Mouse (Mus musculus): Measurements from ENCODE around the gene Gm43720. TPM values are rescaled to one million over a fixed set of nuclear protein-coding genes. Genes with fewer than 3 reads are reported as not detected.
"Not testable (repeated sequence)": the region's sequence is repeated elsewhere in the genome, so short reads cannot be mapped to it uniquely, and the experiment has no call there.

Gene Gm43720
- total RNA-seq, 2 experiments from 2014 or later: not detected

DNA sequence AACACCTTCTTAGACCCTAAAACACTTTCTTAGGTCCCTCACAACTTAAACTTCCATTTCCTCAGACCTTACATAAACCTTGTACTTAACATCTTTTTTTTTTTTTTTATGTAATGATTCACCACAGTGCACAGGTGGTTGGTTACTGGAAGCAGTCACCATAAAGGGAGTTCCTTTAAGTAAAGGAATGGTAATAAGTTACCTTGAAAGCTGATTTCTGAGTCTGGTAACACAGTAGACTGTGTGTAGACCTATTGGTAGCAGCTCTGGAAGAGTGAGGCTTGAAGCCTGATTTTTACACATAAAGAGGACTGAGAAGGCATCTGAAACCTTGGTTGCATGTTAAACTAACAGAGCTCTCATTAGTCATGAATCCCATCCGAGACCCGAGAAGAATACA is 59.9 kb downstream of the Gm43720 start:
- DNase-seq (ENCODE audit: low spot score in 2 of 2): no peak

DNA sequence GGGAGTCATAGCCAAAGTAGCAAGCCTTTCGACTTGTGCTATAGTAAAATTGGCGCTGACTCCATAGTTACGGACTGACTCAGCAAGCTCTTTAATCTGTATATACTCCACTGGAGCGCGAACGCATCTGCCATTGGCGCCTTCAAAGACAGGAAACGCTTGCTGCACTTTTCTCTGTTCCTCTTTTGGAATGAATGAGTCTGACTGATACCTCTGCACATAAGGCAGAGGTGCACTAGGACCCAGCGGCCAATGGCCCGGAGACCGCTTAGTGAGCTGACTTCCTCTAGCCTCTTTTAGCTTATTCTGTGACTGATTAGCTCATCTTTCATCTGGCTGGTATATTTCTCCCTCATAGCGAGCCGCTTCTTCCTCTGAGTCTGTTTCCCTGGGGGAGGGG is 63.1 kb downstream of the Gm43720 start:
- DNase-seq (ENCODE audit: low spot score in 2 of 2): not testable (repeated sequence)

Other genes starting within 250 kb of the Gm43720 start
- not detected for gene Smok3c, start 226.8 kb downstream of the Gm43720 start, total RNA-seq (2021)
- 10 to 100 TPM; 39.6 to 42.2 TPM for gene Zkscan1, start 194.9 kb downstream of the Gm43720 start, total RNA-seq (2021)
- 10 to 100 TPM; 13.9 to 15.7 TPM for gene Zscan21, start 163.1 kb downstream of the Gm43720 start, total RNA-seq (2021)
- 10 to 100 TPM; 10.6 to 13.2 TPM for gene Zfp113, start 124.2 kb downstream of the Gm43720 start, total RNA-seq (2021)
- 100 to 1,000 TPM; 139 to 142 TPM for gene Cops6, start 118.9 kb downstream of the Gm43720 start, total RNA-seq (2021)
- 10 to 100 TPM; 19.5 to 25.4 TPM for gene Ap4m1, start 108.0 kb downstream of the Gm43720 start, total RNA-seq (2021)
- 10 to 100 TPM; 15.8 to 16.4 TPM for gene Mcm7, start 107.5 kb downstream of the Gm43720 start, total RNA-seq (2021)
- 10 to 100 TPM; 42.0 to 43.7 TPM for gene Taf6, start 92.5 kb downstream of the Gm43720 start, total RNA-seq (2021)
- 10 to 100 TPM; 14.6 to 15.3 TPM for gene Cnpy4, start 92.5 kb downstream of the Gm43720 start, total RNA-seq (2021)
- 1 to 10 TPM; 6.8 to 8.9 TPM for gene Mblac1, start 85.6 kb downstream of the Gm43720 start, total RNA-seq (2021)
- gene Nxpe5, start 54.1 kb downstream of the Gm43720 start, total RNA-seq (2021): not detected
- gene Lamtor4, start 24.5 kb downstream of the Gm43720 start, total RNA-seq (2021): 10 to 100 TPM; 54.4 to 55.9 TPM
- gene BC037034, start 15.9 kb downstream of the Gm43720 start, total RNA-seq (2021): 10 to 100 TPM; 72.5 to 73.6 TPM
- 1 to 10 TPM; 3.6 to 4.1 TPM for gene Gal3st4, start 7.1 kb downstream of the Gm43720 start, total RNA-seq (2021)
- gene Gpc2, start within 50 bp of the Gm43720 start, total RNA-seq (2021): 1 to 10 TPM; 1.2 to 1.5 TPM
- 1 to 10 TPM in 1 of 2 experiments, under 1 TPM in 1; 0.47 to 1.1 TPM for gene Stag3, start 282 bp upstream of the Gm43720 start, total RNA-seq (2021)
- gene Pvrig, start 62.0 kb upstream of the Gm43720 start, total RNA-seq (2021): under 1 TPM in 1 of 2 experiments, not detected in 1; 0.40 TPM
- gene Zfp157, start 161.5 kb upstream of the Gm43720 start, total RNA-seq (2021): 10 to 100 TPM; 23.7 to 25.2 TPM